Mouse (Mus musculus) liver, embryonic 13.5 days (tissue): ENCODE measurements around the gene Polrmt. TPM values are rescaled to one million over a fixed set of nuclear protein-coding genes. Genes with fewer than 3 reads are reported as not detected.

Experiments used
- ATAC-seq: fragments of 200-750 bp; cut with Nextera tagmentation; 2 replicates; pipeline ENCODE4 v1.8.0; 2017; ENCODE audit warnings: low read depth, mild to moderate bottlenecking, moderate number of reproducible peaks, moderate library complexity
- DNase-seq: peaks from one replicate; pipeline ENCODE4 v3.0.0; 2022
- H3K27ac ChIP-seq: fragments of 300-500 bp; sonication (generic); 2 replicates; pipeline ENCODE4 v1.5.1; 2015; ENCODE audit warnings: moderate library complexity, mild to moderate bottlenecking, inconsistent platforms
- H3K27me3 ChIP-seq: fragments of 300-500 bp; sonication (generic); 2 replicates; pipeline ENCODE4 v1.6.1; 2015; ENCODE audit warnings: mild to moderate bottlenecking, inconsistent platforms
- H3K36me3 ChIP-seq: fragments of 300-500 bp; sonication (generic); 2 replicates; pipeline ENCODE4 v1.6.1; 2015; ENCODE audit warnings: mild to moderate bottlenecking, inconsistent platforms
- H3K4me1 ChIP-seq: fragments of 300-500 bp; sonication (generic); replicated peaks from 2 replicates; pipeline ENCODE4 v1.6.1; 2015; ENCODE audit warnings: inconsistent platforms
- H3K4me2 ChIP-seq: fragments of 300-500 bp; sonication (generic); 2 replicates; pipeline ENCODE4 v1.6.1; 2015; ENCODE audit warnings: inconsistent platforms, mild to moderate bottlenecking, moderate library complexity
- H3K4me3 ChIP-seq: fragments of 300-500 bp; sonication (generic); replicated peaks from 2 replicates; pipeline ENCODE4 v1.5.1; 2015; ENCODE audit warnings: mild to moderate bottlenecking, inconsistent platforms
- H3K9ac ChIP-seq: fragments of 300-500 bp; sonication (generic); 2 replicates; pipeline ENCODE4 v1.6.1; 2015; ENCODE audit warnings: mild to moderate bottlenecking, inconsistent platforms
- H3K9me3 ChIP-seq: fragments of 300-500 bp; sonication (generic); replicated peaks from 2 replicates; pipeline ENCODE4 v1.6.1; 2016; ENCODE audit warnings: inconsistent platforms
- WGBS: fragments of 180-500 bp; shearing (Covaris S2); methylation state at CpG from one replicate; pipeline ENCODE4 v1.1.7; 2015; ENCODE audit not compliant: insufficient replicate concordance; 5-methylcytosine and 5-hydroxymethylcytosine counted together
- polyA plus RNA-seq: library from polyadenylated mRNA; unstranded; fragments of >200 nt; fragmentation: Nextera tagmentation; extraction: Ambion mirVana; gene quantifications from 2 replicates; pipeline ENCODE4 v1.2.1, GENCODE M21; 2015

Polrmt gene
- polyA plus RNA-seq, 1 experiment from 2014 or later = 20.8 TPM

DNA sequence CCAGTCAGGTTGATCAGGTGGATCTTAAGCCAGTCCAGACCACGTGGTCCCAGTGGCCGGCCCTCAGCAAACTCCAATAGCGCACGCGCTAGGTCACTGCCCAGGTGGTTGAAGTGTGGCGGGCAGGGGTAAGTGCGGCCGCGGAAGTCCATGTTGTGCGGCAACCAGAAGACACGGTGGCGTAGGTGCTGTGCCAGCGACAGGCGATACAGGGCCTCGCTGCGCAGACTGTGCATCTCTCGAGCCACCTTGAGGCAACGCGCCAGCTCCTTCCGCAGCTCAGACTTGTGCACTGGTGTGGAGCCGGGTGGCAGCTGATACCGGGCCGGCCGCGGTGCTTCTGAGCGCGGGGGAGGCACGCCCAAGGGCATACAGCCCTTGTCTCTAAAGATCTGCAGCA, 7.1 kb downstream of the Polrmt start:
- no peak overlapping the region for H3K27ac ChIP-seq
- DNase-seq (no peak), ATAC-seq (no peak)
- H3K4me3 ChIP-seq = no peak overlapping the region
- no peaks in the 10 kb centered on the region for H3K4me1 ChIP-seq
- peaks cover 94% of the 10 kb centered on the region for H3K36me3 ChIP-seq
- no peak overlapping the region for H3K9ac ChIP-seq
- no peaks in the 10 kb centered on the region for H3K27me3 ChIP-seq
- 88% methylated on average over 28 of the region's 28 CpGs for WGBS
- no peak overlapping the region for H3K4me2 ChIP-seq
- peaks cover 13% of the 10 kb centered on the region; the same call in 1 of the 2 replicates for H3K9me3 ChIP-seq

- 83% methylated on average over 10 of the region's 10 CpGs for WGBS
- 0 out of 2 replicates have a peak, but pooled peaks have one; percentile 12 for ATAC-seq
- DNase-seq = no peak
- Histone ChIP-seq H3K27ac (no peak overlapping the region), H3K9ac (no peak overlapping the region), H3K36me3 (peaks cover 89% of the 10 kb centered on the region), H3K27me3 (no peaks in the 10 kb centered on the region), H3K4me2 (no peak overlapping the region), H3K9me3 (peaks cover 13% of the 10 kb centered on the region; the same call in 1 of the 2 replicates), H3K4me1 (no peaks in the 10 kb centered on the region), H3K4me3 (no peak overlapping the region)
Measured at GRCm38 (mm10) chr10:79738259-79738658, 8.1 kb downstream of the Polrmt start.

GRCm38 (mm10) chr10:79736706-79737105, 9.7 kb downstream of the Polrmt start:
- Histone ChIP-seq H3K9ac (no peak overlapping the region), H3K4me2 (no peak overlapping the region), H3K9me3 (peaks cover 13% of the 10 kb centered on the region; the same call in 1 of the 2 replicates), H3K4me1 (no peaks in the 10 kb centered on the region), H3K27ac (no peak overlapping the region), H3K4me3 (no peak overlapping the region), H3K27me3 (no peaks in the 10 kb centered on the region), H3K36me3 (peaks cover 77% of the 10 kb centered on the region)
- ATAC-seq (no peak), DNase-seq (no peak)
- 89% methylated on average over 14 of the region's 14 CpGs for WGBS

- Histone ChIP-seq H3K4me3 (no peak overlapping the region; the same call in 1 of the 2 replicates), H3K27ac (no peak overlapping the region), H3K4me2 (0 out of 2 replicates have a peak overlapping the region, but pooled peaks have one; percentile 10), H3K36me3 (peaks cover 64% of the 10 kb centered on the region), H3K9me3 (peaks cover 13% of the 10 kb centered on the region; the same call in 1 of the 2 replicates), H3K9ac (no peak overlapping the region), H3K27me3 (no peaks in the 10 kb centered on the region), H3K4me1 (no peaks in the 10 kb centered on the region)
- DNase-seq (no peak), ATAC-seq (no peak)
- WGBS = 59% methylated on average over 51 of the region's 52 CpGs
Measured at GRCm38 (mm10) chr10:79735361-79735760, 11.0 kb downstream of the Polrmt start.

DNA sequence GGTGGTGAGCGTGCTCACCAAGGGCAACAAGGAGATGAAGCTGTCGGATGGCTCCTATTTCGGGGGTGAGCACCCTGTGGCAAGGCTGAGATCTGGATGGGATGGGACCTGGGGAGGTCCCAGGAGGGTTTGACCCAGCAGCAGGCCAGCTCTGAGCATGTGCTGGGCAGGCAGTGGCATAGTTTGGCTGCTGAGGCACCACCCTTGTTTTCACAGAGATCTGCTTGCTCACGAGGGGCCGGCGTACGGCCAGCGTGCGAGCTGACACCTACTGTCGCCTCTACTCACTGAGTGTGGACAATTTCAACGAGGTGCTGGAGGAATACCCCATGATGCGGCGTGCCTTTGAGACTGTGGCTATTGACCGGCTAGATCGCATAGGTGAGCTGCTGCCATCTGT, 12.5 kb downstream of the Polrmt start:
- ATAC-seq (no peak), DNase-seq (no peak)
- 87% methylated on average over 15 of the region's 15 CpGs for WGBS
- Histone ChIP-seq H3K9ac (no peak overlapping the region), H3K27me3 (peaks cover 7% of the 10 kb centered on the region), H3K9me3 (peaks cover 13% of the 10 kb centered on the region; the same call in 1 of the 2 replicates), H3K4me2 (no peak overlapping the region), H3K27ac (no peak overlapping the region), H3K36me3 (peaks cover 49% of the 10 kb centered on the region), H3K4me3 (no peak overlapping the region), H3K4me1 (no peaks in the 10 kb centered on the region)

GRCm38 (mm10) chr10:79732500-79732899, 13.9 kb downstream of the Polrmt start:
- Histone ChIP-seq H3K9me3 (peaks cover 14% of the 10 kb centered on the region; the same call in 1 of the 2 replicates), H3K36me3 (peaks cover 35% of the 10 kb centered on the region), H3K4me1 (no peaks in the 10 kb centered on the region), H3K4me2 (no peak overlapping the region), H3K4me3 (no peak overlapping the region), H3K9ac (no peak overlapping the region), H3K27me3 (peaks cover 15% of the 10 kb centered on the region), H3K27ac (no peak overlapping the region)
- 94% methylated on average over 1 of the region's 1 CpGs for WGBS
- no peak for DNase-seq
- ATAC-seq = no peak

GRCm38 (mm10) chr10:79729357-79729965, 16.9 kb downstream of the Polrmt start:
- Histone ChIP-seq H3K27ac (no peak overlapping the region), H3K27me3 (peaks cover 15% of the 10 kb centered on the region), H3K4me3 (no peak overlapping the region), H3K9me3 (0 out of 2 replicates have a peak, but pooled peaks cover 2% of the 10 kb centered on the region), H3K36me3 (peaks cover 5% of the 10 kb centered on the region), H3K4me2 (no peak overlapping the region), H3K9ac (no peak overlapping the region), H3K4me1 (no peaks in the 10 kb centered on the region)
- no peak for ATAC-seq
- no peak for DNase-seq
- 69% methylated on average over 13 of the region's 13 CpGs for WGBS

- peaks cover 21% of the 10 kb centered on the region for H3K27me3 ChIP-seq
- H3K9me3 ChIP-seq = 0 out of 2 replicates have a peak, but pooled peaks cover 2% of the 10 kb centered on the region
- 55% methylated on average over 28 of the region's 28 CpGs for WGBS
- no peak overlapping the region for H3K9ac ChIP-seq
- no peak overlapping the region for H3K27ac ChIP-seq
- H3K4me2 ChIP-seq = no peak overlapping the region
- ATAC-seq (no peak), DNase-seq (no peak)
- no peaks in the 10 kb centered on the region for H3K4me1 ChIP-seq
- H3K4me3 ChIP-seq = no peak overlapping the region
- no peaks in the 10 kb centered on the region for H3K36me3 ChIP-seq
Measured at GRCm38 (mm10) chr10:79728323-79729249, 17.8 kb downstream of the Polrmt start.

DNA sequence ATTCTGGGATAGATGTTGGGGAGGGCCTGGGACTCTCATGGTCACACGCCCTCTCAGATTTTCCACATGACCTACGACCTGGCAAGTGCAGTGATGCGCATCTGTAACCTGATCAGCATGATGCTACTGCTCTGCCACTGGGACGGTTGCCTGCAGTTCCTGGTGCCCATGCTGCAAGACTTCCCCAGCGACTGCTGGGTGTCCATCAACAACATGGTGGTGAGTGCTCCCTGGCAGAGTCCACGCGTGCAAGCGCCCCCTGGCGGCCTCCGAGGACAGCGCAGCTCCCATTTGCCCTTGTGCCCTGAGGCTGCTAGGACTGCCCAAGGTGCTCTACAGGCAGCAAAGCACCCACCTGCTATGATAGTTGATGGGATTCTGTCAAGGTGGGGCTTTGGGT, 20.3 kb downstream of the Polrmt start:
- peak; percentile 67 for ATAC-seq
- WGBS = 34% methylated on average over 11 of the region's 11 CpGs
- peaks cover 43% of the 10 kb centered on the region for H3K27me3 ChIP-seq

DNA sequence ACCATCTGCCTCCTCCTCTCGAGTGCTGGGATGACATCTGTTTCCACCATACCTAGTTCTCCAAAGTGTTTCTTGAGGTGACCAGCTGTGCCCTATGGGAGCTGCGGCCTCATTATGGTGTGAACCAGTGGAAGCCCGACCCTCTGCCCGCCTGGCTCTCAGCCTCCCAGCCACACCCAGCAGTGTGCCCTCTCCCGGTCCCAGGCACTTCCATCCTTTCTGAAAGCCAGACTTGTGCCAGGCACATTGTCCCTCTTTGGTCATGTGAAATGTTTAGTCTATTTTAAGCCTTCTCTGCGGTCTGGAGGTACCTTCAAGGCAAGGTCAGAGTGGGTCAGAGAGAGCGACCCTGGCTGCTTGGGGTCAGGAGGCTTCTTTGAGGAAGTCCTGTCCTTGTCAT, 22.7 kb downstream of the Polrmt start:
- H3K36me3 ChIP-seq = no peaks in the 10 kb centered on the region
- H3K9me3 ChIP-seq = 0 out of 2 replicates have a peak, but pooled peaks cover 2% of the 10 kb centered on the region
- H3K4me1 ChIP-seq = no peaks in the 10 kb centered on the region
- H3K4me3 ChIP-seq = no peak overlapping the region
- no peak overlapping the region for H3K9ac ChIP-seq
- WGBS = 60% methylated on average over 7 of the region's 7 CpGs
- H3K4me2 ChIP-seq = no peak overlapping the region
- no peak for ATAC-seq
- H3K27me3 ChIP-seq = peaks cover 59% of the 10 kb centered on the region
- no peak overlapping the region for H3K27ac ChIP-seq
- no peak for DNase-seq

More for the DNA sequence above, 20.3 kb downstream of the Polrmt start:
- peak; percentile 67 for DNase-seq
- no peak overlapping the region for H3K27ac ChIP-seq
- no peak overlapping the region for H3K4me2 ChIP-seq
- H3K9ac ChIP-seq = no peak overlapping the region
- no peaks in the 10 kb centered on the region for H3K36me3 ChIP-seq
- no peak overlapping the region for H3K4me3 ChIP-seq
- H3K4me1 ChIP-seq = no peaks in the 10 kb centered on the region
- 0 out of 2 replicates have a peak, but pooled peaks cover 2% of the 10 kb centered on the region for H3K9me3 ChIP-seq

- peaks cover 59% of the 10 kb centered on the region for H3K27me3 ChIP-seq
- H3K4me1 ChIP-seq = no peaks in the 10 kb centered on the region
- H3K36me3 ChIP-seq = no peaks in the 10 kb centered on the region
- DNase-seq = no peak
- H3K4me2 ChIP-seq = no peak overlapping the region
- 55% methylated on average over 6 of the region's 6 CpGs for WGBS
- no peak overlapping the region for H3K4me3 ChIP-seq
- no peak for ATAC-seq
- H3K9ac ChIP-seq = no peak overlapping the region
- H3K27ac ChIP-seq = no peak overlapping the region
- H3K9me3 ChIP-seq = 0 out of 2 replicates have a peak, but pooled peaks cover 2% of the 10 kb centered on the region
Measured at GRCm38 (mm10) chr10:79723047-79723446, 23.3 kb downstream of the Polrmt start.
